In the genomic region with DNA sequence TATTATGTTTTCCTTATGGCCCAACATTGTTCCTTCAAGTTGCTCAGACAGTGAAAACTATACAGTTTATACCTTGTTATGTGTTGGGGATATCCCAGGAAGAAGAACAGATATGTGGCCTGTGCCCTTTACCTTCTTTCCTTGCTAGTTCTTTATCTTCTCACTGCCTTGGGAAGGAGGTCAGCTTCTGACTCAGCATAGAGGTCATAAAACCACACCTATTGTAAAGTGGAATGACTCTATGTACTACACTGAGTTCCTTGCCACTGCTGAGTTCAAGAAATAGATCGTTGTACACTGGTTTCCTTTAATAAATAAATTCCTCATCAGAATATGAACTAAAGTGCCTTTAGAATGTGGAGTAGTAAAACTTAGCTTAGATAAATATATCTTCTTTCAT, we compare ENCODE assay signal across 29 mouse cellular contexts. TPM values are rescaled to one million over a fixed set of nuclear protein-coding genes. Genes with fewer than 3 reads are reported as not detected.
DNase-seq lines count a peak whose midpoint lies in the region; ATAC-seq lines count a peak whose summit lies in the region.
"Had no signal": no experiment of that assay in that cellular context is flagged by ENCODE, and none has a peak within 500 bp of the region (broad histone marks: within the 10 kb centered on the region; RNA-seq: fewer than 3 reads in every experiment).

No protein-coding gene starts in this region.

- H3K9me3 ChIP-seq in intestine, embryonic 15.5 days: no peaks in the 10 kb centered on the region
- H3K9me3 ChIP-seq: forebrain, embryonic 10.5 days; hindbrain, embryonic 12.5 days; hindbrain, embryonic 15.5 days had no signal

- H3K36me3 ChIP-seq in intestine, embryonic 15.5 days: no peaks in the 10 kb centered on the region
- H3K36me3 ChIP-seq: forebrain, embryonic 10.5 days; hindbrain, embryonic 12.5 days; hindbrain, embryonic 15.5 days had no signal

- peak; percentile 73 for ATAC-seq in intestine, embryonic 15.5 days
- ATAC-seq: CD4-positive, CD25-positive, alpha-beta regulatory T cell, adult 4 months; forebrain, embryonic 14.5 days; forebrain, postnatal 0 days had no signal

- 61% methylated on average over 1 of the region's 1 CpGs for WGBS in intestine, embryonic 15.5 days
- 24% methylated on average over 1 of the region's 1 CpGs for WGBS in large intestine, adult 2 months

- peaks cover 6% of the 10 kb centered on the region; the same call in 1 of the 2 replicates for H3K4me1 ChIP-seq in intestine, embryonic 15.5 days (replicated peaks)

- H3K9ac ChIP-seq in intestine, embryonic 15.5 days: no peak overlapping the region
- H3K9ac ChIP-seq: forebrain, postnatal 0 days; hindbrain, embryonic 12.5 days; hindbrain, embryonic 15.5 days had no signal

- H3K4me2 ChIP-seq in intestine, embryonic 15.5 days (replicated peaks): no peak overlapping the region
- H3K4me2 ChIP-seq: heart, embryonic 11.5 days; hindbrain, embryonic 12.5 days; hindbrain, embryonic 15.5 days had no signal

- intact Hi-C loops in left cerebral cortex, postnatal 25 days (cut with DNase I): no loop called here
- intact Hi-C loops in left cerebral cortex, postnatal 36 days (cut with DNase I): no loop called here

- no peak overlapping the region for H3K4me3 ChIP-seq in intestine, embryonic 15.5 days (replicated peaks)
- H3K4me3 ChIP-seq: forebrain, embryonic 10.5 days; gastrocnemius, adult 2 months; hindbrain, embryonic 12.5 days; hindbrain, embryonic 15.5 days had no signal

- H3K27ac ChIP-seq in intestine, embryonic 15.5 days: no peak overlapping the region
- H3K27ac ChIP-seq: forebrain, embryonic 10.5 days; gastrocnemius, adult 2 months; hindbrain, embryonic 12.5 days; hindbrain, embryonic 15.5 days had no signal

- DNase-seq in 3T3-L1 (ENCODE audit: low read depth, low spot score): peak; percentile 26
- DNase-seq in large intestine, adult 2 months (ENCODE audit: low read depth, low spot score): peak; percentile 79
- no peak for DNase-seq in cerebellum, adult 8-10 months
- DNase-seq in left cerebral cortex, postnatal 25 days (ENCODE audit: low spot score in 2 of 2): no peak
- no peak for DNase-seq in left cerebral cortex, postnatal 36 days (ENCODE audit: low spot score in 2 of 2)
- DNase-seq: adrenal gland, adult 2 months; adrenal gland, postnatal 14 days; forebrain, postnatal 0 days; gastrocnemius, adult 2 months; gastrocnemius, postnatal 14 days; heart, adult 11 months had no signal

- H3K27me3 ChIP-seq in intestine, embryonic 15.5 days (replicated peaks): no peaks in the 10 kb centered on the region
- H3K27me3 ChIP-seq: hindbrain, embryonic 12.5 days; hindbrain, embryonic 15.5 days had no signal

RNA-seq across cellular contexts. Expression of gene Chmp2b, which starts 2.4 kb away (rescaled TPM):
- polyA plus RNA-seq in intestine, embryonic 15.5 days (2015; fragmentation: Nextera tagmentation; extraction: Ambion mirVana): 126 and 143 TPM in 2 replicates
- 23.9 and 35.6 TPM in 2 replicates for polyA plus RNA-seq in large intestine, adult 2 months (2012; rRNA removed)
- total RNA-seq in left cerebral cortex, postnatal 25 days (2021): 10 to 100 TPM; 66.6 to 74.8 TPM
- 10 to 100 TPM; 64.1 to 71.7 TPM for total RNA-seq in left cerebral cortex, postnatal 36 days (2021)

RNA-seq across cellular contexts. Expression of gene Pou1f1, which starts 44.6 kb away (rescaled TPM):
- not detected in 2 replicates for polyA plus RNA-seq in intestine, embryonic 15.5 days (2015; fragmentation: Nextera tagmentation; extraction: Ambion mirVana)
- not detected in 2 replicates for polyA plus RNA-seq in large intestine, adult 2 months (2012; rRNA removed)
- not detected for total RNA-seq in left cerebral cortex, postnatal 25 days (2021)
- not detected for total RNA-seq in left cerebral cortex, postnatal 36 days (2021)
- total RNA-seq: adrenal gland, adult 2 months; adrenal gland, postnatal 14 days; adrenal gland, postnatal 4 days; forebrain, postnatal 0 days; gastrocnemius, adult 2 months; gastrocnemius, postnatal 14 days; gastrocnemius, postnatal 4 days; heart, adult 8-10 months; heart, postnatal 25 days; hematopoietic stem cell, adult 5-6 weeks; MEL had no signal
- polyA plus RNA-seq: adrenal gland, adult 2 months; C2C12; CD4-positive, CD25-positive, alpha-beta regulatory T cell, adult 4 months; cerebellum, adult 2 months; embryonic facial prominence, embryonic 11.5 days; forebrain, embryonic 10.5 days; forebrain, embryonic 14.5 days; forebrain, postnatal 0 days; heart, embryonic 11.5 days; heart, embryonic 14.5 days; heart, postnatal 0 days; hindbrain, embryonic 12.5 days had no signal

Comparison
In these comparisons a context has a peak if more than half of its experiments do, and no peak if none do; other contexts are left out.
1. DNase-seq: peak in 3T3-L1 (single experiment) and large intestine, adult 2 months (single experiment); none in cerebellum, adult 8-10 months (single experiment), left cerebral cortex, postnatal 25 days (0 of 2) and left cerebral cortex, postnatal 36 days (0 of 2).